Comparison of ENCODE assay signal across 18 mouse cellular contexts in the genomic region with DNA sequence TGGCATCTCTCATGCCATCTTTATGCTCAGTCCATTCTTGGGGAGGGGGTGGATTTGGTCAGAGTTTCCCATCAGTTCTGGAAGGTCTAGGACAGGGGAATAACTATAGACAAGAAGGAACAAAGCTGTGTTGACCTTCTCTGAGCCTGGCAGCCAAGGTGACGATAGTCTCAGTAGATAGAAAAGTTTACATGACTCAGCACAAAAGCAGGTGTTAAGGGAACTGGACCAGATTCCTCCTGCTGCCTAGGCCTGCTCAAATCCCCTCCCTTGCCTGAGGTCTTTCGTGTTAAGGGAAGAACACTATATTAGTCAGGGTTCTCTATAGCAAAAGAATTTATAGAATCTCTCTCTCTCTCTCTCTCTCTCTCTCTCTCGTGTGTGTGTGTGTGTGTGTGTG. TPM values are rescaled to one million over a fixed set of nuclear protein-coding genes. Genes with fewer than 3 reads are reported as not detected.
"Had no signal": no experiment of that assay in that cellular context is flagged by ENCODE, and none has a peak within 500 bp of the region (broad histone marks: within the 10 kb centered on the region; RNA-seq: fewer than 3 reads in every experiment).

No protein-coding gene starts in this region.

- H3K36me3 ChIP-seq: kidney, embryonic 15.5 days; limb, embryonic 13.5 days; liver, embryonic 15.5 days; midbrain, embryonic 10.5 days; neural tube, embryonic 13.5 days had no signal

- H3K4me1 ChIP-seq: kidney, embryonic 15.5 days; limb, embryonic 13.5 days; liver, embryonic 15.5 days; midbrain, embryonic 10.5 days; neural tube, embryonic 13.5 days had no signal

- H3K9ac ChIP-seq: kidney, embryonic 15.5 days; limb, embryonic 13.5 days; liver, embryonic 15.5 days; neural tube, embryonic 13.5 days had no signal

- H3K4me2 ChIP-seq: kidney, embryonic 15.5 days; limb, embryonic 13.5 days; liver, embryonic 11.5 days; liver, embryonic 15.5 days; neural tube, embryonic 13.5 days had no signal

- H3K27me3 ChIP-seq: kidney, embryonic 15.5 days; limb, embryonic 13.5 days; liver, embryonic 15.5 days; neural tube, embryonic 13.5 days had no signal

- H3K4me3 ChIP-seq: kidney, embryonic 15.5 days; limb, embryonic 13.5 days; liver, embryonic 15.5 days; midbrain, embryonic 10.5 days; neural tube, embryonic 13.5 days had no signal

- H3K9me3 ChIP-seq: kidney, embryonic 15.5 days; limb, embryonic 13.5 days; liver, embryonic 15.5 days; midbrain, embryonic 10.5 days; neural tube, embryonic 13.5 days had no signal

- H3K27ac ChIP-seq: kidney, embryonic 15.5 days; limb, embryonic 13.5 days; liver, embryonic 15.5 days; midbrain, embryonic 10.5 days; neural tube, embryonic 13.5 days had no signal

- ATAC-seq: lung, postnatal 0 days had no signal

- DNase-seq: kidney, adult 2 months; kidney, postnatal 14 days; lung, adult 2 months; lung, postnatal 36 days; midbrain, embryonic 14.5 days; right cerebral cortex, postnatal 14 days; thymus, postnatal 4 days had no signal

RNA-seq across cellular contexts. Expression of a gene that starts 57.5 kb away (rescaled TPM):
- total RNA-seq: layer of hippocampus, postnatal 14 days; left cerebral cortex, adult 18-20 months; left cerebral cortex, postnatal 25 days; megakaryocyte, adult 5-6 weeks had no signal
- polyA plus RNA-seq: liver, embryonic 11.5 days had no signal
